8 mouse cellular contexts compared by ENCODE assay signal in genomic region chr10:81642648-81643448, GRCm38 (mm10). TPM values are rescaled to one million over a fixed set of nuclear protein-coding genes. Genes with fewer than 3 reads are reported as not detected.
DNase-seq lines count a peak whose midpoint lies in the region; ATAC-seq lines count a peak whose summit lies in the region.

No protein-coding gene starts in this region.

- H3K4me2 ChIP-seq in lung, embryonic 15.5 days, result peak overlapping the region; percentile 82
- H3K4me2 ChIP-seq in embryonic facial prominence, embryonic 11.5 days (ENCODE audit: low read depth, low read length), result peak overlapping the region; percentile 92
- peak overlapping the region; percentile 98 for H3K4me2 ChIP-seq in hindbrain, embryonic 14.5 days (replicated peaks)
- peak overlapping the region; percentile 96 for H3K4me2 ChIP-seq in midbrain, embryonic 14.5 days (ENCODE audit: low read length)

- H3K27ac ChIP-seq in lung, embryonic 15.5 days, result peak overlapping the region; percentile 96
- H3K27ac ChIP-seq in embryonic facial prominence, embryonic 11.5 days (replicated peaks; ENCODE audit: low read depth, low read length), result peak overlapping the region; percentile 93
- peak overlapping the region; percentile 97 for H3K27ac ChIP-seq in hindbrain, embryonic 14.5 days
- peak overlapping the region; percentile 96 for H3K27ac ChIP-seq in midbrain, embryonic 14.5 days (replicated peaks; ENCODE audit: low read depth, low read length)

- H3K9ac ChIP-seq in lung, embryonic 15.5 days, result peak overlapping the region; percentile 95
- peak overlapping the region; percentile 94 for H3K9ac ChIP-seq in embryonic facial prominence, embryonic 11.5 days (replicated peaks; ENCODE audit: low read length)
- peak overlapping the region; percentile 97 for H3K9ac ChIP-seq in hindbrain, embryonic 14.5 days
- H3K9ac ChIP-seq in midbrain, embryonic 14.5 days (replicated peaks; ENCODE audit: low read length), result peak overlapping the region; percentile 95

- peaks cover 12% of the 10 kb centered on the region for H3K4me1 ChIP-seq in lung, embryonic 15.5 days
- peaks cover 5% of the 10 kb centered on the region for H3K4me1 ChIP-seq in embryonic facial prominence, embryonic 11.5 days (ENCODE audit: control insufficient read depth, insufficient read depth, low read length)
- peaks cover 25% of the 10 kb centered on the region for H3K4me1 ChIP-seq in hindbrain, embryonic 14.5 days (replicated peaks; ENCODE audit: control insufficient read depth, insufficient read depth, low read length)
- H3K4me1 ChIP-seq in midbrain, embryonic 14.5 days (ENCODE audit: control insufficient read depth, insufficient read depth, low read length), result peaks cover 22% of the 10 kb centered on the region

- no peak for DNase-seq in lung, postnatal 4 days
- no peak for DNase-seq in embryonic facial prominence, embryonic 11.5 days (ENCODE audit: low spot score)
- DNase-seq in hindbrain, embryonic 14.5 days (ENCODE audit: low spot score), result no peak
- no peak for DNase-seq in midbrain, embryonic 14.5 days
- no peak for DNase-seq in adrenal gland, adult (ENCODE audit: inconsistent age in 2 of 2, low spot score in 1 of 2)
- no peak for DNase-seq in cerebellum, adult 11 months
- no peak for DNase-seq in left cerebral cortex, postnatal 4 days

- intact Hi-C loops in left cerebral cortex, postnatal 4 days (cut with DNase I), result no loop called here

- peak; percentile 44 for ATAC-seq in lung, embryonic 15.5 days (ENCODE audit: borderline replicate concordance, extremely low read depth, low FRiP score, low TSS enrichment)
- peak; percentile 60 for ATAC-seq in embryonic facial prominence, embryonic 11.5 days (replicated peaks; ENCODE audit: insufficient number of reproducible peaks, low FRiP score, low TSS enrichment, low read depth)
- no peak; the same call in none of the 2 replicates for ATAC-seq in hindbrain, embryonic 14.5 days (ENCODE audit: low FRiP score)
- no peak; the same call in none of the 2 replicates for ATAC-seq in midbrain, embryonic 14.5 days (ENCODE audit: low FRiP score, low TSS enrichment)

- WGBS in lung, embryonic 15.5 days, result 14% methylated on average over 24 of the region's 24 CpGs
- 23% methylated on average over 24 of the region's 24 CpGs for WGBS in embryonic facial prominence, embryonic 11.5 days
- WGBS in hindbrain, embryonic 14.5 days, result 21% methylated on average over 24 of the region's 24 CpGs
- WGBS in midbrain, embryonic 14.5 days, result 23% methylated on average over 24 of the region's 24 CpGs

- H3K9me3 ChIP-seq in lung, embryonic 15.5 days, result no peaks in the 10 kb centered on the region
- no peaks in the 10 kb centered on the region for H3K9me3 ChIP-seq in embryonic facial prominence, embryonic 11.5 days (replicated peaks; ENCODE audit: control insufficient read depth, low read length)
- H3K9me3 ChIP-seq in hindbrain, embryonic 14.5 days (ENCODE audit: control insufficient read depth, low read length), result no peaks in the 10 kb centered on the region
- no peaks in the 10 kb centered on the region for H3K9me3 ChIP-seq in midbrain, embryonic 14.5 days (ENCODE audit: control insufficient read depth, low read length)

- no peaks in the 10 kb centered on the region for H3K27me3 ChIP-seq in lung, embryonic 15.5 days
- H3K27me3 ChIP-seq in embryonic facial prominence, embryonic 11.5 days (ENCODE audit: control insufficient read depth, insufficient read depth, low read length), result no peaks in the 10 kb centered on the region
- no peaks in the 10 kb centered on the region for H3K27me3 ChIP-seq in hindbrain, embryonic 14.5 days (ENCODE audit: control insufficient read depth, insufficient read depth, low read length)
- H3K27me3 ChIP-seq in midbrain, embryonic 14.5 days (ENCODE audit: control insufficient read depth, insufficient read depth, low read length), result no peaks in the 10 kb centered on the region

- H3K4me3 ChIP-seq in lung, embryonic 15.5 days, result peak overlapping the region; percentile 74
- H3K4me3 ChIP-seq in embryonic facial prominence, embryonic 11.5 days (ENCODE audit: low read depth, low read length), result peak overlapping the region; percentile 75
- H3K4me3 ChIP-seq in hindbrain, embryonic 14.5 days (replicated peaks; ENCODE audit: low read length), result peak overlapping the region; percentile 79
- peak overlapping the region; percentile 70 for H3K4me3 ChIP-seq in midbrain, embryonic 14.5 days (replicated peaks; ENCODE audit: low read depth, low read length)

- no peaks in the 10 kb centered on the region for H3K36me3 ChIP-seq in lung, embryonic 15.5 days
- H3K36me3 ChIP-seq in embryonic facial prominence, embryonic 11.5 days (replicated peaks; ENCODE audit: control insufficient read depth, insufficient read depth, low read depth, low read length), result no peaks in the 10 kb centered on the region; the same call in 1 of the 2 replicates
- no peaks in the 10 kb centered on the region for H3K36me3 ChIP-seq in hindbrain, embryonic 14.5 days (replicated peaks; ENCODE audit: control insufficient read depth, insufficient read depth)
- H3K36me3 ChIP-seq in midbrain, embryonic 14.5 days (ENCODE audit: control insufficient read depth, insufficient read depth, low read length), result no peaks in the 10 kb centered on the region

RNA-seq across cellular contexts. Expression of gene Gm10778, which starts 6.0 kb away (rescaled TPM):
- polyA plus RNA-seq in lung, embryonic 15.5 days (2015; fragmentation: Nextera tagmentation; extraction: Ambion mirVana), result 4.3 and 4.7 TPM in 2 replicates
- polyA plus RNA-seq in embryonic facial prominence, embryonic 11.5 days (2014; fragmentation: Nextera tagmentation; extraction: Ambion mirVana), result 5.1 and 5.2 TPM in 2 replicates
- 6.5 and 6.9 TPM in 2 replicates for polyA plus RNA-seq in hindbrain, embryonic 14.5 days (2014; fragmentation: Nextera tagmentation; extraction: Ambion mirVana)
- 7.8 and 8.2 TPM in 2 replicates for polyA plus RNA-seq in midbrain, embryonic 14.5 days (2014; fragmentation: Nextera tagmentation; extraction: Ambion mirVana)
- 1 to 10 TPM; 5.4 to 5.5 TPM for total RNA-seq in left cerebral cortex, postnatal 4 days (2021)

RNA-seq across cellular contexts. Expression of gene Ankrd24, which starts 14.5 kb away (rescaled TPM):
- 8.6 and 9.8 TPM in 2 replicates for polyA plus RNA-seq in lung, embryonic 15.5 days (2015; fragmentation: Nextera tagmentation; extraction: Ambion mirVana)
- 3.2 and 4.1 TPM in 2 replicates for polyA plus RNA-seq in embryonic facial prominence, embryonic 11.5 days (2014; fragmentation: Nextera tagmentation; extraction: Ambion mirVana)
- polyA plus RNA-seq in hindbrain, embryonic 14.5 days (2014; fragmentation: Nextera tagmentation; extraction: Ambion mirVana), result 11.8 and 12.6 TPM in 2 replicates
- polyA plus RNA-seq in midbrain, embryonic 14.5 days (2014; fragmentation: Nextera tagmentation; extraction: Ambion mirVana), result 8.9 and 16.8 TPM in 2 replicates
- total RNA-seq in left cerebral cortex, postnatal 4 days (2021), result 10 to 100 TPM; 37.9 to 44.6 TPM

RNA-seq across cellular contexts. Expression of gene Sirt6, which starts 15.3 kb away (rescaled TPM):
- 41.1 TPM in 2 replicates for polyA plus RNA-seq in lung, embryonic 15.5 days (2015; fragmentation: Nextera tagmentation; extraction: Ambion mirVana)
- 37.8 and 39.8 TPM in 2 replicates for polyA plus RNA-seq in embryonic facial prominence, embryonic 11.5 days (2014; fragmentation: Nextera tagmentation; extraction: Ambion mirVana)
- 39.9 and 42.1 TPM in 2 replicates for polyA plus RNA-seq in hindbrain, embryonic 14.5 days (2014; fragmentation: Nextera tagmentation; extraction: Ambion mirVana)
- 47.7 and 58.1 TPM in 2 replicates for polyA plus RNA-seq in midbrain, embryonic 14.5 days (2014; fragmentation: Nextera tagmentation; extraction: Ambion mirVana)
- 10 to 100 TPM; 37.4 to 38.1 TPM for total RNA-seq in left cerebral cortex, postnatal 4 days (2021)

RNA-seq across cellular contexts. Expression of gene BC025920, which starts 36.8 kb away (rescaled TPM):
- polyA plus RNA-seq in lung, embryonic 15.5 days (2015; fragmentation: Nextera tagmentation; extraction: Ambion mirVana), result 0.66 and 0.78 TPM in 2 replicates
- polyA plus RNA-seq in embryonic facial prominence, embryonic 11.5 days (2014; fragmentation: Nextera tagmentation; extraction: Ambion mirVana), result 0.52 and 0.70 TPM in 2 replicates
- polyA plus RNA-seq in hindbrain, embryonic 14.5 days (2014; fragmentation: Nextera tagmentation; extraction: Ambion mirVana), result 0.90 and 1.1 TPM in 2 replicates
- polyA plus RNA-seq in midbrain, embryonic 14.5 days (2014; fragmentation: Nextera tagmentation; extraction: Ambion mirVana), result 0.74 and 1.1 TPM in 2 replicates
- total RNA-seq in left cerebral cortex, postnatal 4 days (2021), result 1 to 10 TPM; 2.5 to 2.7 TPM

RNA-seq across cellular contexts. Expression of gene Tle6, which starts 42.0 kb away (rescaled TPM):
- polyA plus RNA-seq in lung, embryonic 15.5 days (2015; fragmentation: Nextera tagmentation; extraction: Ambion mirVana), result 28.1 and 29.3 TPM in 2 replicates
- 7.1 and 10.7 TPM in 2 replicates for polyA plus RNA-seq in embryonic facial prominence, embryonic 11.5 days (2014; fragmentation: Nextera tagmentation; extraction: Ambion mirVana)
- 4.2 and 4.8 TPM in 2 replicates for polyA plus RNA-seq in hindbrain, embryonic 14.5 days (2014; fragmentation: Nextera tagmentation; extraction: Ambion mirVana)
- 3.2 and 3.5 TPM in 2 replicates for polyA plus RNA-seq in midbrain, embryonic 14.5 days (2014; fragmentation: Nextera tagmentation; extraction: Ambion mirVana)
- 1 to 10 TPM; 2.2 to 3.2 TPM for total RNA-seq in left cerebral cortex, postnatal 4 days (2021)

Comparison
In these comparisons a context has a peak if more than half of its experiments do, and no peak if none do; other contexts are left out.
1. ATAC-seq: peak in lung, embryonic 15.5 days (single experiment) and embryonic facial prominence, embryonic 11.5 days (single experiment); none in hindbrain, embryonic 14.5 days (single experiment) and midbrain, embryonic 14.5 days (single experiment).
2. Peak in every context shown above with its lines, with median percentiles within 50 percentile points of each other: H3K27ac ChIP-seq, H3K4me2 ChIP-seq, H3K4me3 ChIP-seq and H3K9ac ChIP-seq.